Mouse (Mus musculus): ENCODE results near the gene Gys1.
A peak's percentile ranks its signal among the peaks of the same experiment; 100 is the strongest.
"Not testable (repeated sequence)": the region's sequence is repeated elsewhere in the genome, so short reads cannot be mapped to it uniquely, and the experiment has no call there.

The Gys1 gene

GRCm38 (mm10) chr7:45434203-45435015 lies at the start of gene Gys1:
Gene Gys1, plus strand, starts transcription at chr7:45434844.
- peak; percentile 99 for DNase-seq

DNA sequence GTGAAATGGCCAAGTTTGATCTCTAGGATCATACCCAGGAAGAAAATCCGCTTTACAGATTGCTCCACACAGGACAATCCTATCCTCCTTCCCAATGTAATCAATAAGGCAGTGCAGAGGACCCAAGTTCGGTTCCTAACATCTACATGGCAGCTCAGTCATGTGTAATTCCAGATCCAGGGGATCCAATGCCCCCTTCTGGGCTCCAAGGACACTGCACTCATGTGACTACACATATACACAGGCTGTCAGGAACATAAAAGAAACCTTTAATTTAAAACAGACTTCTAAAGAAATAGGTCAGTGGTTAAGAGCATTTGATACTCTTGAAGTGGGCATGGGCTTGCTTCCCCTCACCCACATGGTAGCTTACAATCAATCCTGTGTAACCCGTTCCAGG lies 48.6 kb upstream of the Gys1 start:
- peak; percentile 22 for DNase-seq

- DNase-seq: peak; percentile 91
These were observed 39.5 kb upstream of the Gys1 start for GRCm38 (mm10) chr7:45395129-45395541.

- peak; percentile 100 for DNase-seq
These were observed 38.9 kb upstream of the Gys1 start, which contains the start of gene Snrnp70 for GRCm38 (mm10) chr7:45395578-45396336. Gene Snrnp70, minus strand, starts transcription at chr7:45395742.

GRCm38 (mm10) chr7:45396337-45396775 lies 38.3 kb upstream of the Gys1 start:
- not testable (repeated sequence) for DNase-seq

GRCm38 (mm10) chr7:45396787-45397186 lies 37.9 kb upstream of the Gys1 start:
- no peak for DNase-seq

- no peak for DNase-seq
These were observed 33.0 kb upstream of the Gys1 start for GRCm38 (mm10) chr7:45401521-45402085.

DNA sequence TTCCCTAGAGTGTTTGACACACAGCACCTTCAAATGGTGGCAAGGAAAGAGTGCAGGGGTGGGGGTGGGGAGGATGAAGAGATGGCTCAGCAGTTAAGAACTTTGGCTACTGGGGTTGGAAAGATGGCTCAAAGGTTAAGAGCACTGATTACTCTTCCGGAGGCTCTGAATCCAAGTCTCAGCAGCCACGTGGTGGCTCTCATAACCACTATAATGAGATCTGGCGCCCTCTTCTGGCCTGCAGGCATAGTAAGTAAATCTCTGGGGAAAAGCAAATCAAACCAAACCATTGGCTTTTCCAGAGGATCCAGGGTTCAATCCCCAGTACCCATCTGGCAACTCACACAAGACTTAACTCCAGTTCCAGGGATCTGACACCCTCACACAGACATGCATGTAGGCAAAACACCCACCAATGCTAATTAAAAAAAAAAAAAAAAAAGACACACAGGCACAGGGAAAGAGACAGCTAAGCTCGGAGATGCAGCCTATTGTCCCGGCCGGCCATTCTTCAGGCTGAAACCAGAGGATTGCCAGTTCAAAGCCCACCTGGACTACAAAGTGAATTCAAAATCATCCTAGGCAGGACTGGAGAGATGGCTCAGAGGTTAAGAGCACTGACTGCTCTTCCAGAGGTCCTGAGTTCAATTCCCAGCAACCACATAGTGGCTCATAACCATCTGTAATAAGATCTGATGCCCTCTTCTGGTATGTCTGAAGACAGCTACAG lies 30.9 kb upstream of the Gys1 start:
- peak; percentile 86 for DNase-seq

DNA sequence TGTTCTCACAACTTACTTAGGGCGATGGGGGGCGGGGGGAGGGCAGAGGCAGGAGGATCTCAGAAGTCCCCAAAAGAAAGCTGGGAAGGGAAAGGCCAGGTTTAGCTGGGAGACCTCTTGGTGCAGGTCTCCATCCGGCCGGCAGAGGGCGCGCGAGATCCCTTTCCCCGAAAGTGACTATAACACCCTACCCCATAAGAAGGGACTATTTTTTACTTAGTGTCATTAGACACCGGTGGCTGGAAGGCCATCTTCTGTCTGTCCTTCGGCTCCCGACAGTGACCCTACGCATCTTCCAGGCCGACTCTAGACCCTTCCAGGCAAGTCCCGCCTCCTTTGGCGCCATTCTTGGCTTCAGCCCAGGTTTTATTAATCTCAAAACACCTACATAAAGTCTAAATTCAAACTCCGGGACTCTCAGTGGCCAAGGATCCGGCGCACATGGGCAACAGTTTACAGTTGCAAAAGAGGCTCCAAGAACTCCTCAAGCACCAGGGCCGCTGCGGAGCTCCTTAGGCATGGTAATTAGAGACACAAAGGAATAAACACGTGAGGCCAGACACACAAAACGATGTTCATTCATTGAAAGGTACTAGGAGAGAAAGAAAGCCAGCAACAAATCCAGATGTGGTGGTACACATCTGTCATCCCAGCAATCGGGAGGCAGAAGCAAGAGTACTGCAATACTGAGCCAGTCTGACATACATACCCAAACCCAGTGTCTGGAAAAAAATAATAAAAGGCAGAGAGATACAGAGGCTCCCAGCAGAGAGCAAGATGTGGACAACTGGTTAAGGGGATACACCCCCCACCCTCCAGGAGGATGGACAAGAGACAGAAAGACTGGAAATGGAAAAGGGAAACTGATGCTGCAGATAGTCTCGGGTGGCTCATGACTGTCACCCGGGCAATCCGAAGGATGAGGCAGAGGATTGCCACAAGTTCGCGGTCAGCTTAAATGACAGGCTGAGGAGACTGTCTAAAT lies 29.3 kb upstream of the Gys1 start, which contains the start of gene Kcna7:
Kcna7 (plus strand) TSS at position 563 of the 985 bp plus-strand sequence.
- peak; percentile 53 for DNase-seq

DNA sequence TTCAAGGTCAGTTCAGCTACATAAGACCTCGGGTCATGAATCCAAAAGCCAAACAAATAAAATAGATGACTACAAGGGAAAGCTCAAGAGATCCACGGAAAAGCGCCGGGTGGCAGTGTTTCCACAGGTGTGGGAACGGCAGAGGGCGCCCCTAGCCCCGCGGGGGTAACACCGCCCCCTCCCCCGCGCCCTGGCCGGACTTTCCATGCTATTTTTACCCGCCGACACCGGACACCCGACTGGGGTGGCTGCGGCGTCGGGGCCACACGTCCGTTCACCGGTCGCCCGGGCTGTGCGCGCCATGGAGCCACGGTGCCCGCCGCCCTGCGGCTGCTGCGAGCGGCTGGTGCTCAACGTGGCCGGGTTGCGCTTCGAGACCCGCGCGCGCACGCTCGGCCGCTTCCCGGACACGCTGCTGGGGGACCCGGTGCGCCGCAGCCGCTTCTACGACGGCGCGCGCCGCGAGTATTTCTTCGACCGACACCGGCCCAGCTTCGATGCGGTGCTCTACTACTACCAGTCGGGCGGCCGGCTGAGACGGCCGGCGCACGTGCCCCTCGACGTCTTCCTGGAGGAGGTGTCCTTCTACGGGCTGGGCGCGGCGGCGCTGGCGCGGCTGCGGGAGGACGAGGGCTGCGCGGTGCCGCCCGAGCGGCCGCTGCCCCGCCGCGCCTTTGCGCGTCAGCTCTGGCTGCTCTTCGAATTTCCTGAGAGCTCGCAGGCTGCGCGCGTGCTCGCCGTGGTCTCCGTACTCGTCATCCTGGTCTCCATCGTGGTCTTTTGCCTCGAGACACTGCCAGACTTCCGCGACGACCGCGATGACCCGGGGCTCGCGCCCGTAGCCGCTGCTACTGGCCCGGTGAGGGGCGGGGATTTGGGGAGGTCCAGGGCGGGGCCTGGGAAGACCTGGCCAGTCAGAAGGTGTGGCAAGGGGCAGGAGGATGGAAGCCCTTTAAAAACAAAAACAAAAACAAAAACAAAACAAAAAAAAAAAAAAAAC lies 28.2 kb upstream of the Gys1 start:
- DNase-seq: peak; percentile 35

GRCm38 (mm10) chr7:45407836-45408235 lies 26.8 kb upstream of the Gys1 start:
- no peak for DNase-seq

DNA sequence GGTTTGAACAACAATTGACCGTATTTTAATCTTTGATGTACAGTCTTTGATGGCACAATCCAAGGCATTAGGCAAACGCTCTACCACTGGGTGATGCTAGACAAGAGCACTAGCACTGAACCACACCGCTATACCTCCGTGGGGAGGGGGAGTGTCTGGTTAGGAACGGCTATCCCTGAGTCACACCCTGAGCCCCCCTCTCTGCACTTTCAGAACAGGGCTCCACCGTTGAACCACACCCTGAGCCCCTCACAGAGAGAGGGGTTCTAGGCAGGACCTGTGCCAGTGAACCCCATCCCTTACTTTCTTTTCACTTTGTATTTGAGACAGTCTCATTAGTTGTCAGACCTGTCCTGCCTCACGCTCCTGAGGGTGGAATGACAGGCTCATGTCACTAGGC lies 26.3 kb upstream of the Gys1 start:
- no peak for DNase-seq

- DNase-seq: no peak
These were observed 25.7 kb upstream of the Gys1 start for GRCm38 (mm10) chr7:45408949-45409348.

DNA sequence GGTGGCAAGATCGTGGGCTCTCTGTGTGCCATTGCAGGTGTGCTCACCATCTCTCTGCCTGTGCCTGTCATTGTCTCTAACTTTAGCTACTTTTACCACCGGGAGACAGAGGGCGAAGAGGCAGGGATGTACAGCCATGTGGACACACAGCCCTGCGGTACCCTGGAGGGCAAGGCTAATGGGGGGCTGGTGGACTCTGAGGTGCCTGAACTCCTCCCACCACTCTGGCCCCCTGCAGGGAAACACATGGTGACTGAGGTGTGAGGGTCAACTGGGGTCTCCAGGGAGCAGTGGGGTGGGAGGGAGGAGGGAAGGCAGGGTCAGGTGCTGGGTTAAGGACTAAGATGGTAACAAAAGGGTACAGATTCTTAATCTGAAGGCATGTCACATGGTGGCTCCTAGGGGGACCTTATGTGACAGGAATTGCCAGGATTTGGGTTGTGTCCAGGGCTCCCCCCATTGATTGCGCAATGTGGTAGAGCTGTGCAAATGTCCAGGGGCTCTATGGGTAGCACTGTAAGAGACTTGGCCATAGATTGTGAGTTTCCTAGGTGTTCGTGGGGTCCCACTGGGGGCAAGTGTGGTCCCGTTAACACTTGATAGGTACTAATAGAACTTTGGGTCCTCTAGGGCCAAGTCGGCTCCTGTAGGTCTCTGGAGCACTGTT lies 25.0 kb upstream of the Gys1 start:
- no peak for DNase-seq

DNA sequence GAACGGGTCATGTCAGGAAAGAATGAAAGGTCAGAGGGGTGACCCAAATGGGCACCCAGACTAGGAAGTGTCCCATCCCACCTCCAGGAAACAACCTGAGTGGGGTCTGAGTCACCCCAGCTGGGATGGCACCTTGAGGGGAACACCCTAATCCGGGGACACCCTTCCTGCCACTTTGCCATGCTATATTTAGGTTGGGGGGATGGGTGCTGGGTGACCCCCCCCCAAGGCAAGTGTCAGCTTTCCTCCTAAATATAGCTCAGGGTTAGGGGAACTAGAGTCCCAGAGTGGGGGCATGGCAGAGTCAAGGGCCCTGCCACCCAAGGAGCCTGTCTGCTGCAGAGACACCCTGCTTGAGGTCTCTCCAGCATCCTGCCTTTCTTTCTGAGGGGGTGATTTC lies 22.2 kb upstream of the Gys1 start:
- no peak for DNase-seq

- DNase-seq: peak; percentile 74
These were observed 21.4 kb upstream of the Gys1 start, which contains the start of gene Ntf5 for GRCm38 (mm10) chr7:45413113-45413863. Gene Ntf5, plus strand, starts transcription at chr7:45413695.

- DNase-seq: peak; percentile 35
These were observed 20.5 kb upstream of the Gys1 start for GRCm38 (mm10) chr7:45413864-45414739.
